ENCODE assay signal across 25 mouse cellular contexts in genomic region chr10:128204941-128205340, GRCm38 (mm10). TPM values are rescaled to one million over a fixed set of nuclear protein-coding genes. Genes with fewer than 3 reads are reported as not detected.
DNase-seq lines count a peak whose midpoint lies in the region; ATAC-seq and TF ChIP-seq lines count a peak whose summit lies in the region.
"Had no signal": no experiment of that assay in that cellular context is flagged by ENCODE, and none has a peak within 500 bp of the region (broad histone marks: within the 10 kb centered on the region; RNA-seq: fewer than 3 reads in every experiment).

No protein-coding gene starts in this region.

- no peak overlapping the region for H3K4me3 ChIP-seq in embryonic facial prominence, embryonic 13.5 days
- no peak overlapping the region for H3K4me3 ChIP-seq in embryonic facial prominence, embryonic 10.5 days
- H3K4me3 ChIP-seq in liver, embryonic 15.5 days (replicated peaks) = no peak overlapping the region
- no peak overlapping the region for H3K4me3 ChIP-seq in liver, embryonic 11.5 days (ENCODE audit: low read depth, low read length)
- peak overlapping the region; percentile 22 to 43 for H3K4me3 ChIP-seq in ES-E14 (ENCODE audit: insufficient read depth in 1 of 2, low read depth in 1 of 2, low read length in 2 of 2, poor library complexity in 1 of 2, severe bottlenecking in 1 of 2)
- no peak overlapping the region for H3K4me3 ChIP-seq in stomach, postnatal 0 days (ENCODE audit: low read depth, low read length)
- H3K4me3 ChIP-seq: heart, embryonic 13.5 days; hindbrain, embryonic 15.5 days had no signal

- no peak overlapping the region for H3K9ac ChIP-seq in embryonic facial prominence, embryonic 13.5 days
- H3K9ac ChIP-seq in liver, embryonic 15.5 days = no peak overlapping the region
- H3K9ac ChIP-seq in liver, embryonic 11.5 days (ENCODE audit: low read depth, low read length) = no peak overlapping the region
- peak overlapping the region; percentile 48 for H3K9ac ChIP-seq in ES-E14 (ENCODE audit: insufficient read depth, low read depth, low read length, poor library complexity, severe bottlenecking)
- no peak overlapping the region for H3K9ac ChIP-seq in stomach, postnatal 0 days (ENCODE audit: low read length)
- H3K9ac ChIP-seq: heart, embryonic 13.5 days; hindbrain, embryonic 15.5 days had no signal

- in situ Hi-C loops in ES-E14 (cut with MboI; ENCODE audit: low sequenced_read_pairs in 2 of 2, unreplicated experiment in 2 of 2) = no loop called here

- no peak overlapping the region for H3K4me2 ChIP-seq in embryonic facial prominence, embryonic 13.5 days
- H3K4me2 ChIP-seq in liver, embryonic 15.5 days = no peak overlapping the region
- no peak overlapping the region for H3K4me2 ChIP-seq in liver, embryonic 11.5 days
- H3K4me2 ChIP-seq in stomach, postnatal 0 days (replicated peaks; ENCODE audit: low read depth) = no peak overlapping the region
- H3K4me2 ChIP-seq: heart, embryonic 13.5 days; hindbrain, embryonic 15.5 days had no signal

- no peaks in the 10 kb centered on the region for H3K9me3 ChIP-seq in embryonic facial prominence, embryonic 13.5 days
- H3K9me3 ChIP-seq in embryonic facial prominence, embryonic 10.5 days = no peaks in the 10 kb centered on the region
- H3K9me3 ChIP-seq in liver, embryonic 15.5 days (replicated peaks) = no peaks in the 10 kb centered on the region
- no peaks in the 10 kb centered on the region for H3K9me3 ChIP-seq in liver, embryonic 11.5 days (ENCODE audit: control insufficient read depth, low read length)
- no peaks in the 10 kb centered on the region for H3K9me3 ChIP-seq in ES-E14 (ENCODE audit: control insufficient read depth, insufficient read depth, low read depth, low read length)
- H3K9me3 ChIP-seq in stomach, postnatal 0 days (ENCODE audit: control insufficient read depth, low read length) = no peaks in the 10 kb centered on the region
- H3K9me3 ChIP-seq: heart, embryonic 13.5 days; hindbrain, embryonic 15.5 days had no signal

- peaks cover 12% of the 10 kb centered on the region for H3K4me1 ChIP-seq in embryonic facial prominence, embryonic 13.5 days
- H3K4me1 ChIP-seq in embryonic facial prominence, embryonic 10.5 days = peaks cover 8% of the 10 kb centered on the region; the same call in 1 of the 2 replicates
- peaks cover 20% of the 10 kb centered on the region for H3K4me1 ChIP-seq in liver, embryonic 15.5 days (replicated peaks)
- 0 out of 2 replicates have a peak, but pooled peaks cover 4% of the 10 kb centered on the region for H3K4me1 ChIP-seq in liver, embryonic 11.5 days (replicated peaks; ENCODE audit: control insufficient read depth, insufficient read depth, low read length)
- H3K4me1 ChIP-seq in ES-E14 (ENCODE audit: control insufficient read depth in 2 of 2, insufficient read depth in 2 of 2, low read length in 2 of 2, poor library complexity in 1 of 2) = peaks cover 10 to 14% of the 10 kb centered on the region in 2 experiments; a peak in 3 of 4 replicates
- no peaks in the 10 kb centered on the region for H3K4me1 ChIP-seq in stomach, postnatal 0 days (replicated peaks; ENCODE audit: control insufficient read depth, insufficient read depth)
- H3K4me1 ChIP-seq: heart, embryonic 13.5 days; hindbrain, embryonic 15.5 days had no signal

- DNase-seq in embryonic facial prominence, embryonic 10.5 days (ENCODE audit: low spot score) = no peak
- no peak for DNase-seq in liver, embryonic 11.5 days (ENCODE audit: low spot score)
- no peak for DNase-seq in ES-E14 (ENCODE audit: low read depth, low spot score)
- DNase-seq in stomach, postnatal 0 days (ENCODE audit: low spot score) = no peak
- DNase-seq in cerebellum, adult 9-11 months = no peak
- no peak for DNase-seq in left cerebral cortex, postnatal 10 days (ENCODE audit: extremely low spot score in 1 of 2, low spot score in 2 of 2)
- DNase-seq: adrenal gland, postnatal 10 days; B cell, adult 2 months; cerebellum, adult 11 months; cerebellum, adult 8-10 months; cerebellum, postnatal 25 days; gastrocnemius, postnatal 36 days; heart, adult 11 months; heart, postnatal 36 days had no signal

- peaks cover 19% of the 10 kb centered on the region for H3K36me3 ChIP-seq in embryonic facial prominence, embryonic 13.5 days
- peaks cover 30% of the 10 kb centered on the region for H3K36me3 ChIP-seq in embryonic facial prominence, embryonic 10.5 days (replicated peaks)
- 0 out of 2 replicates have a peak, but pooled peaks cover 17% of the 10 kb centered on the region for H3K36me3 ChIP-seq in liver, embryonic 15.5 days (replicated peaks)
- no peaks in the 10 kb centered on the region for H3K36me3 ChIP-seq in liver, embryonic 11.5 days (ENCODE audit: control insufficient read depth, insufficient read depth, low read length)
- H3K36me3 ChIP-seq in ES-E14 (ENCODE audit: control insufficient read depth, insufficient read depth, low read length, poor library complexity, severe bottlenecking) = peaks cover 15% of the 10 kb centered on the region
- peaks cover 2% of the 10 kb centered on the region; the same call in 1 of the 2 replicates for H3K36me3 ChIP-seq in stomach, postnatal 0 days (ENCODE audit: control insufficient read depth, insufficient read depth, low read length)
- H3K36me3 ChIP-seq: hindbrain, embryonic 15.5 days had no signal

- no peaks in the 10 kb centered on the region for H3K27me3 ChIP-seq in embryonic facial prominence, embryonic 13.5 days
- H3K27me3 ChIP-seq in embryonic facial prominence, embryonic 10.5 days (replicated peaks; ENCODE audit: low read depth, poor library complexity, severe bottlenecking) = no peaks in the 10 kb centered on the region
- no peaks in the 10 kb centered on the region for H3K27me3 ChIP-seq in liver, embryonic 15.5 days
- no peaks in the 10 kb centered on the region for H3K27me3 ChIP-seq in liver, embryonic 11.5 days (replicated peaks; ENCODE audit: control insufficient read depth, insufficient read depth, low read length)
- no peaks in the 10 kb centered on the region for H3K27me3 ChIP-seq in stomach, postnatal 0 days (ENCODE audit: control insufficient read depth, insufficient read depth, low read length)
- H3K27me3 ChIP-seq: hindbrain, embryonic 15.5 days had no signal

- no peak for TF ChIP-seq EP300 in stomach, postnatal 0 days (optimal IDR thresholded peaks at IDR 0.05)

- intact Hi-C loops in left cerebral cortex, postnatal 10 days (cut with DNase I) = no loop called here

- ATAC-seq in embryonic facial prominence, embryonic 13.5 days (ENCODE audit: insufficient number of reproducible peaks, insufficient read depth, low FRiP score, low TSS enrichment, low read depth) = 0 out of 2 replicates have a peak, but pooled peaks have one; percentile 22
- peak; percentile 7; the same call in 1 of the 2 replicates for ATAC-seq in liver, embryonic 15.5 days (ENCODE audit: insufficient read depth)
- ATAC-seq in liver, embryonic 11.5 days (replicated peaks; ENCODE audit: low FRiP score) = no peak
- ATAC-seq in stomach, postnatal 0 days (ENCODE audit: low FRiP score, low TSS enrichment) = peak; percentile 46; the same call in 1 of the 2 replicates
- ATAC-seq: CD4-positive, CD25-positive, alpha-beta regulatory T cell, adult 4 months; forebrain, embryonic 14.5 days had no signal

- no peak for TF ChIP-seq CTCF in stomach, postnatal 0 days (IDR thresholded peaks at IDR 0.05; ENCODE audit: low read depth)

- no peak overlapping the region for H3K27ac ChIP-seq in embryonic facial prominence, embryonic 13.5 days
- no peak overlapping the region for H3K27ac ChIP-seq in embryonic facial prominence, embryonic 10.5 days (replicated peaks)
- H3K27ac ChIP-seq in liver, embryonic 15.5 days (replicated peaks) = no peak overlapping the region
- no peak overlapping the region for H3K27ac ChIP-seq in liver, embryonic 11.5 days (ENCODE audit: low read depth, low read length)
- H3K27ac ChIP-seq in ES-E14 (ENCODE audit: insufficient read depth, low read depth, low read length, poor library complexity, severe bottlenecking) = peak overlapping the region; percentile 42; the same call in 1 of the 2 replicates
- H3K27ac ChIP-seq in stomach, postnatal 0 days (replicated peaks) = no peak overlapping the region
- H3K27ac ChIP-seq: heart, embryonic 13.5 days; hindbrain, embryonic 15.5 days had no signal

- WGBS in embryonic facial prominence, embryonic 13.5 days = 85% methylated on average over 15 of the region's 15 CpGs
- WGBS in embryonic facial prominence, embryonic 10.5 days = 90% methylated on average over 15 of the region's 15 CpGs
- 77% methylated on average over 15 of the region's 15 CpGs for WGBS in liver, embryonic 15.5 days (ENCODE audit: insufficient replicate concordance)
- WGBS in liver, embryonic 11.5 days = 79% methylated on average over 15 of the region's 15 CpGs
- WGBS in stomach, postnatal 0 days = 75% methylated on average over 15 of the region's 15 CpGs

RNA-seq across cellular contexts. Expression of gene Spryd4, which starts 6.7 kb away (rescaled TPM):
- polyA plus RNA-seq in embryonic facial prominence, embryonic 13.5 days (2015; fragmentation: Nextera tagmentation; extraction: Ambion mirVana) = 31.6 and 32.3 TPM in 2 replicates
- 31.3 and 31.8 TPM in 2 replicates for polyA plus RNA-seq in embryonic facial prominence, embryonic 10.5 days (2016; fragmentation: Nextera tagmentation; extraction: Ambion mirVana)
- polyA plus RNA-seq in liver, embryonic 15.5 days (2015; fragmentation: Nextera tagmentation; extraction: Ambion mirVana) = 26.2 and 29.0 TPM in 2 replicates
- 32.4 and 37.4 TPM in 2 replicates for polyA plus RNA-seq in liver, embryonic 11.5 days (2014; fragmentation: Nextera tagmentation; extraction: Ambion mirVana)
- total RNA-seq in ES-E14 (2012; rRNA removed) = 22.1 and 24.9 TPM in 2 replicates
- 25.6 and 26.1 TPM in 2 replicates for polyA plus RNA-seq in stomach, postnatal 0 days (2015; fragmentation: Nextera tagmentation; extraction: Ambion mirVana)
- 10 to 100 TPM; 11.5 to 12.6 TPM for total RNA-seq in left cerebral cortex, postnatal 10 days (2021)

RNA-seq across cellular contexts. Expression of gene Gls2, which starts 10.7 kb away (rescaled TPM):
- polyA plus RNA-seq in embryonic facial prominence, embryonic 13.5 days (2015; fragmentation: Nextera tagmentation; extraction: Ambion mirVana) = 2.2 TPM in 2 replicates
- polyA plus RNA-seq in embryonic facial prominence, embryonic 10.5 days (2016; fragmentation: Nextera tagmentation; extraction: Ambion mirVana) = 1.4 and 1.5 TPM in 2 replicates
- polyA plus RNA-seq in liver, embryonic 15.5 days (2015; fragmentation: Nextera tagmentation; extraction: Ambion mirVana) = 10.1 and 15.5 TPM in 2 replicates
- polyA plus RNA-seq in liver, embryonic 11.5 days (2014; fragmentation: Nextera tagmentation; extraction: Ambion mirVana) = 3.1 and 3.4 TPM in 2 replicates
- 21.9 and 40.7 TPM in 2 replicates for total RNA-seq in ES-E14 (2012; rRNA removed)
- polyA plus RNA-seq in stomach, postnatal 0 days (2015; fragmentation: Nextera tagmentation; extraction: Ambion mirVana) = 0.53 and 0.64 TPM in 2 replicates
- total RNA-seq in left cerebral cortex, postnatal 10 days (2021) = 10 to 100 TPM; 17.8 to 18.7 TPM

RNA-seq across cellular contexts. Expression of gene Mip, which starts 20.7 kb away (rescaled TPM):
- 0.14 and 0.51 TPM in 2 replicates for polyA plus RNA-seq in embryonic facial prominence, embryonic 13.5 days (2015; fragmentation: Nextera tagmentation; extraction: Ambion mirVana)
- polyA plus RNA-seq in embryonic facial prominence, embryonic 10.5 days (2016; fragmentation: Nextera tagmentation; extraction: Ambion mirVana) = not detected in 2 replicates
- not detected in 2 replicates for polyA plus RNA-seq in liver, embryonic 15.5 days (2015; fragmentation: Nextera tagmentation; extraction: Ambion mirVana)
- 0.08 TPM in 1 of 2 replicates, not detected in the other for polyA plus RNA-seq in liver, embryonic 11.5 days (2014; fragmentation: Nextera tagmentation; extraction: Ambion mirVana)
- 2.8 and 6.8 TPM in 2 replicates for total RNA-seq in ES-E14 (2012; rRNA removed)
- not detected in 2 replicates for polyA plus RNA-seq in stomach, postnatal 0 days (2015; fragmentation: Nextera tagmentation; extraction: Ambion mirVana)
- not detected for total RNA-seq in left cerebral cortex, postnatal 10 days (2021)
- total RNA-seq: adrenal gland, postnatal 10 days; adrenal gland, postnatal 4 days; gastrocnemius, adult 8-10 months; gastrocnemius, postnatal 36 days; heart, postnatal 36 days had no signal
- polyA plus RNA-seq: CD4-positive, CD25-positive, alpha-beta regulatory T cell, adult 4 months; cortical plate, adult 2 months; heart, embryonic 13.5 days; heart, postnatal 0 days; hindbrain, embryonic 11.5 days; hindbrain, embryonic 15.5 days had no signal

RNA-seq across cellular contexts. Expression of gene Rbms2, which starts 24.8 kb away (rescaled TPM):
- polyA plus RNA-seq in embryonic facial prominence, embryonic 13.5 days (2015; fragmentation: Nextera tagmentation; extraction: Ambion mirVana) = 39.7 and 42.2 TPM in 2 replicates
- 27.9 and 31.0 TPM in 2 replicates for polyA plus RNA-seq in embryonic facial prominence, embryonic 10.5 days (2016; fragmentation: Nextera tagmentation; extraction: Ambion mirVana)
- 6.7 and 6.9 TPM in 2 replicates for polyA plus RNA-seq in liver, embryonic 15.5 days (2015; fragmentation: Nextera tagmentation; extraction: Ambion mirVana)
- polyA plus RNA-seq in liver, embryonic 11.5 days (2014; fragmentation: Nextera tagmentation; extraction: Ambion mirVana) = 14.6 and 17.0 TPM in 2 replicates
- total RNA-seq in ES-E14 (2012; rRNA removed) = 23.2 and 30.8 TPM in 2 replicates
- 15.5 and 17.0 TPM in 2 replicates for polyA plus RNA-seq in stomach, postnatal 0 days (2015; fragmentation: Nextera tagmentation; extraction: Ambion mirVana)
- 10 to 100 TPM; 10.7 to 11.6 TPM for total RNA-seq in left cerebral cortex, postnatal 10 days (2021)

RNA-seq across cellular contexts. Expression of gene Timeless, which starts 26.9 kb away (rescaled TPM):
- polyA plus RNA-seq in embryonic facial prominence, embryonic 13.5 days (2015; fragmentation: Nextera tagmentation; extraction: Ambion mirVana) = 65.4 and 79.4 TPM in 2 replicates
- 95.9 and 103 TPM in 2 replicates for polyA plus RNA-seq in embryonic facial prominence, embryonic 10.5 days (2016; fragmentation: Nextera tagmentation; extraction: Ambion mirVana)
- 24.4 and 26.2 TPM in 2 replicates for polyA plus RNA-seq in liver, embryonic 15.5 days (2015; fragmentation: Nextera tagmentation; extraction: Ambion mirVana)
- 67.5 and 71.2 TPM in 2 replicates for polyA plus RNA-seq in liver, embryonic 11.5 days (2014; fragmentation: Nextera tagmentation; extraction: Ambion mirVana)
- 69.7 and 106 TPM in 2 replicates for total RNA-seq in ES-E14 (2012; rRNA removed)
- polyA plus RNA-seq in stomach, postnatal 0 days (2015; fragmentation: Nextera tagmentation; extraction: Ambion mirVana) = 8.9 and 10.5 TPM in 2 replicates
- total RNA-seq in left cerebral cortex, postnatal 10 days (2021) = 1 to 10 TPM; 8.3 to 9.7 TPM

Comparison
In these comparisons a context has a peak if more than half of its experiments do, and no peak if none do; other contexts are left out.
1. H3K4me3 ChIP-seq: peak in ES-E14 (2 of 2); none in embryonic facial prominence, embryonic 13.5 days (single experiment), embryonic facial prominence, embryonic 10.5 days (single experiment), liver, embryonic 15.5 days (single experiment), liver, embryonic 11.5 days (single experiment) and stomach, postnatal 0 days (single experiment).